Mouse (Mus musculus) thymus, postnatal 0 days (tissue): ENCODE results near the gene Tmed1. TPM values are rescaled to one million over a fixed set of nuclear protein-coding genes. Genes with fewer than 3 reads are reported as not detected.
"Not testable (repeated sequence)": the region's sequence is repeated elsewhere in the genome, so short reads cannot be mapped to it uniquely, and the experiment has no call there.

Experiments
- DNase-seq: peaks from one replicate; pipeline ENCODE4 v3.0.0-alpha.2; 2015; ENCODE audit warnings: low spot score
- polyA plus RNA-seq: library from polyadenylated mRNA; unstranded; fragments of >200 nt; fragmentation: Nextera tagmentation; extraction: Ambion mirVana; gene quantifications from 2 replicates; pipeline ENCODE4 v1.2.1, GENCODE M21; 2015

Gene Tmed1
- polyA plus RNA-seq, 1 experiment from 2014 or later, result 31.1 TPM

DNA sequence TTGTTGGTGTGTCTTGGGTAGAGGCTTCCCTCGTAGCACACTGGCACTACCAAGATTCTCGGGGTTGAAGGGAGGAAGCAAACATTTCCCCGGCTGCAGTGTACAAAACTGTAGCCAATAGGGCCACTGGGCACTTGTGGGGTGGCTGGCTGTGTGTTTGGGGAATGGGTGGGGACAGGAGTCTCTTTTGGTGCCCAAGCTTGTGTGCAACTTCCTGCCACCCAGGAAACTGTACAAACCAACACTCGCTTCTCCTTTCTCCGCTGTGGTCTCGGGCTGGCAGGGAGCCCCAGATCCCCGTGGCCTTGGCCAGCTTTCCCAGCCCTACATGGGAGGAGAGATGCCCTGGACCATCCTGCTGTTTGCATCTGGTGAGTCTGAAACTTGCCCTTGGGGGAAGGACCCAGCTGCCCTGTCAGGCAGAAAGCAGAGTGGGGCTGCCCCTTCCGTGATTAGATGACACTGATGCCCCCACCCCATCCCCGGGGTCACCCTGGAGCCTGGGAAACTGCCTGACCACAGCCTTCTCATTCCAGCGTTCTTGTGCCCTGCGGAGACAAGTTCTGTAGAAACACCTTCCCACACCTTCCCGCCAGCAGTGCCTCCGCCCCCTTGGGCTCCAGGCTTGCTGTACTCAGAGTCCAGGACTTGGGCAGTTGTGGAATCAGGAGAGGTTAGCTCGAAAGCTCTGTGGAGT lies 16.0 kb upstream of the Tmed1 start, which contains the start of gene AB124611:
Gene AB124611, plus strand, starts transcription at position 240 of the 697 bp plus-strand sequence.
- peak; percentile 68 for DNase-seq

GRCm38 (mm10) chr9:21525142-21525936 lies 15.3 kb upstream of the Tmed1 start:
- no peak for DNase-seq

DNA sequence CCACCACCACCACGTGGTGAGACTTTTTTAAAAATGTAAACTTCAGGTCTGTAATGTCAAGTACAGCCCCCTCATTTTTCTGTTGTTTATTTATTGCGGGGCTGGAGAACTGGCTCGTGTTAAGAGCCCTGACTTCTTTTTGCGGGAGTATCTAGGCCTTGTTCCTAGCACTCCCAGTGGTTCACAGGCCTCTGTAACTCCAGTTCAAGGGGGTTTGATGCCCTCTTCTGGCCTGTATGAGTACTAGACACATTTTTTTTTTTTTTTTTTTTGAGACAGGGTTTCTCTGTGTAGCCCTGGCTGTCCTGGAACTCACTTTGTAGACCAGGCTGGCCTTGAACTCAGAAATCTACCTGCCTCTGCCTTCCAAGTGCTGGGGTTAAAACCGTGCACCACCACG lies 8.6 kb upstream of the Tmed1 start:
- DNase-seq, result not testable (repeated sequence)

DNA sequence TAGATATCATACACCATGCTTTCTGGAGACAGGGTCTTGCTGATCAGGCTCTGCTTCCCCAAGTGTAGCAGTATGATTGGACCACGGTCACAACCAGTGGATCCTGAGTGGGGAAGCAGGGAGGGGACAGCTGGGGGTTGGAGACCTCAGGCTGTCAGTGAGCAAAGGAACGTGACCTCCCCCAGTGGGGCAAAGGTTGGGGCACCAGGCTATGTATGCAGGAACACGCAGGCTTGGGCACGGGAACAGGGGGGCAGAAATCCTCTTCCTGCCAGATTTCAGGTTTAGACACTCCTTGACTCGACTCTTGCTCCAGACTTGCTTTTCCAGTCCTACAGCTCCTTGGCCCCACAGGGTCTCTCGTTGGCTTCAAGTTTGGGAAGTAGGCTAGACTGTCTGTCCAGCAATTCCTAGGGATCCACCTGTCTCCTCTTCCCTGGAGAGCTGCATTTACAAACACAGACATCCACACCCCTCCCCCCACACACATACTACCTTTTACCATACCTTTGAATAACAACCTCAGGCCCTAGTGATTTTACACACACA lies 8.0 kb upstream of the Tmed1 start:
- no peak for DNase-seq

GRCm38 (mm10) chr9:21513466-21513865 lies 3.4 kb upstream of the Tmed1 start:
- no peak for DNase-seq

- no peak for DNase-seq
Observed at GRCm38 (mm10) chr9:21511052-21511451, 1.0 kb upstream of the Tmed1 start.

GRCm38 (mm10) chr9:21510689-21511015 lies 600 bp upstream of the Tmed1 start:
- DNase-seq, result no peak

GRCm38 (mm10) chr9:21508871-21509404 lies 1.1 kb downstream of the Tmed1 start:
- no peak for DNase-seq

GRCm38 (mm10) chr9:21507753-21508430 lies 2.2 kb downstream of the Tmed1 start:
- no peak for DNase-seq

- no peak for DNase-seq
Observed at GRCm38 (mm10) chr9:21505767-21506166, 4.3 kb downstream of the Tmed1 start.

GRCm38 (mm10) chr9:21503352-21503751 lies 6.7 kb downstream of the Tmed1 start:
- DNase-seq, result no peak

- DNase-seq, result no peak
Observed at GRCm38 (mm10) chr9:21498284-21498902, 11.7 kb downstream of the Tmed1 start.

DNA sequence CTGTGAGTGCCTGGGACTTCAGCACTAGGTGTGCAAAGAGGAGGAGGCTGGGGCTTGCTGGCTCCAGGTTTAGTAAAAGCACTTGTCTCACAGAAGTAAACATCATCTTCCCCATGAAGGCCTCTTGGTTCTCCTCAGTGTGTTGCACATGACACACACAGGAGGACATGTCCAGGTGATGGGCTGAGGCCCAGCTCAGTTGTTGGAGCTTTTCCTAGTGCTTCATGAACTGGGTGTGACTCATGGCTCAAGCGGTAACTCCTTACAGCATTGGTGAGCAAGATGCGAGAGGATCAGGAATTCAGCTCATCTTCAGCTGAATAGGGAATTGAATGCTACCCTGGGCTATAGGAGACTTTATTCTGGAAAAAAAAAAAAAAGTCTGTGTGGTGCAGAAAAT lies 12.4 kb downstream of the Tmed1 start:
- no peak for DNase-seq

DNA sequence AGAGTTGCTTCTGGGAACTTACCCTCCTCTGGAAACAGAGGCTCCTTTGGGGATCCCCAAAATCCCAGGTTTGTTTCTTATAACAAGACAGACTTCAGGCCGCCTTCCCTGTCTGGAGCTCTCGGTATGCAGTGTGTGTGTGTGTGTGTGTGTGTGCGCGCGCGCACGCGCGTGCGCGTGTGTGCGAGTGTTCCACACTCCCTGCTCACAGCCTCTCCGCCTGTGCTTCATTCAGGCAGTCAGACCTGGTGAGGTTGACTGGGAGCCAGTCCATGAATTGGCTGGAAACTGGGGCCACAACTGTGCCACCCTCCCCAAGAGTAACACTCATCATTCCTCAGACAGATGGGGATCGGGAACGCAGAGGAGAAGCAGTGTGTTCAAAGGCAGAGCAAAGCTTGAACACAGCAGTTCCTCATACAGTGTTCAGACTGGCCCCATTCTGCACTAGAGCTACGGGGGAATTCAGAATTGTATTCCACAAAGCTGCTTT lies 13.0 kb downstream of the Tmed1 start:
- no peak for DNase-seq

- no peak for DNase-seq
Observed at GRCm38 (mm10) chr9:21496308-21497049, 13.6 kb downstream of the Tmed1 start.

DNA sequence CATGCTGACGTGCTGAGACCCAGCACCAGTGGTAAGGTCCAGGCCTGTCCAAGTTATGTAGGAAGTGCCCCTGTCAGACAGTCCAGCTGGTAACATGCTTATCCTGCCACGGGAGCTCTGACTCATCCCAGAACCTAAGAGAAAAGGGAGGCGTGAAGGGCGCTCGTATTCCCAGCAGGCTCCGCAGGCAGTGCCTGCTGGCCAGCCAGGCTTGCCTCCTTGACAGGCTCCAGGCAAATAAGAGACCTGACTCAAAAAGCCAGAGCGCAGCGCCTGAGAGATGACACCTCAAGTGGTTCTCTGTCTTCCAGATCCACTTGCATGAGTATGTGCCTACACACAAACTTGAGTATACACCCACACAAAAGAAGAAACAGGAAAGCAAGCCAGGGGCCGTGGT lies 15.3 kb downstream of the Tmed1 start:
- DNase-seq, result no peak

DNA sequence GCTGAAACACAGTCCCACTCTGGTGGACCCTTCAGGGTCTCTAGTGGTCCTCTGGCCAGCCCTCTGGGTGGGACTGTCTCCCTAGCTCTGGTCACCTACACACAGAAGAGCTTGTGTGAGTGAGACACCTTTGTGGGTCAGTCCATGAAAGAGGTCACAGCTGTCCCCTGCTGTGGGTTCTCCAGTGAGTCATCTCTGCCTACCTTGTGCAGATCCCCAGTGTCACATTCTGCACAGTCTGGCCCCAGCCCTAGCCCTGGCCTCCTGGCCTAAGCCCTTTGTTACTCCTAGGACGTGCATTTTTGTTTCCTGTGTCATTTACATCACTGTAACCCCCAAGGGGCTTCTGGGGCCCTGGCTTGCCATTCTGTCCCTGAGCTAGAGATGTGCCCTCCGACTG lies 16.1 kb downstream of the Tmed1 start:
- no peak for DNase-seq

DNA sequence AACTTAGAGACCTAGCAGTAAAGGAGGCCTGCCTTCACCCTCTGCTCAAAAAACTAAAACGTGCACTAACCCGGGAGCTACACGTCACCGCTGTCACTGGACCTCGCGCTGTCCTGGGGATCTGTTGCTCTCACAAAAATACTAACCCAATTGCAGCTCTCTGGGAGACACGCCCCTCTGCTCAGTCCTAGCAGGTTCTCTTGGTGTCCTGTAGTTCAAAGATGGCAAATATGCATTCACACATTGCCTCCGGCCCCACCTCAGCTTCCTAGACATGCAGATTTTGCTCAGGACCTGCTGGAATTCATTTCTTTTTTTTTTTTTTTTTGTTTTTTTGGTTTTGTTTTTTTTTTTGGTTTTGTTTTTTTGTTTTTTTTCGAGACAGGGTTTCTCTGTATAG lies 19.4 kb downstream of the Tmed1 start:
- DNase-seq, result no peak

- DNase-seq, result not testable (repeated sequence)
Observed at GRCm38 (mm10) chr9:21488246-21488645, 21.8 kb downstream of the Tmed1 start.

DNA sequence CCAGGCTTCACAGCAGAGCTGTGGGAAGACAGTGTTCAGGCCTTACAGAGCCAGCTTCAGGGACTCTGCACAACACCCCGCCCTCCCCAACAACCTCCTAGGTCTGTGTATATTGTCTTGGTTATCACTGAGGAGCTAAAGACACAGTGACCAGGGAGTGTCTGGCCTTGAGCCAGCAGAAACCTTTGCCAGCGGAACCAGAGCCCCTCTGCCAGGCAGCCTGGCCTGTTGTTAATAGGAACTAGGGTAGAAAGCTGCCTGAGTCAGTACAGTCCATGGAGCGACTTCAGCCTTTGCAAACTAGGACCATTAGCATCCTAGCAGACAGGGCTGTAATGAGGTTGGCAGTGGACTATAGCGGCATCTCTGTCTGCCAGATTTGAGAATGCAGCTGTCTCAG lies 26.0 kb downstream of the Tmed1 start:
- no peak for DNase-seq
